Mouse (Mus musculus): ENCODE data around the gene Hnrnpul1.
"Not testable (repeated sequence)": the region's sequence is repeated elsewhere in the genome, so short reads cannot be mapped to it uniquely, and the experiment has no call there.

The Hnrnpul1 gene

DNA sequence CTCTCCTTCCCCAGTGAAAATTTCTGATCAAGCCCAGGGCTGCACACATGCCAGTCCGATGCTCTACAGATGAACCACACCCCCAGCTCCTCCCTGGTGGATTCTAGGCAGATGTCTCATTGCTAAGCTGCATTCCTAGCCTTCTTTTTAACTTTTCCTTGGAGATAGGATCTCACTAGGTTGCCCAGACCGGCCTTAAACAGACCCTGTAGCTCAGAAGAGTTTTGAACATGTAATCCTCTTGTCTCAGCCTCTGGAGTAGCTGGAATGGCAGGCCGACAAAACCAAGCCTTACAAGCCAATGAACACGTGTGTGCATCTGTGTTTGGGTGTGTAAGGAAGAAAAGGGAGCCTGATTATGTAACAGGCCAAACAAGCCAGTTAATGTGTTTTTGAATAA is 26.2 kb upstream of the Hnrnpul1 start:
- no peak for DNase-seq (ENCODE audit: low read depth, low spot score)

DNA sequence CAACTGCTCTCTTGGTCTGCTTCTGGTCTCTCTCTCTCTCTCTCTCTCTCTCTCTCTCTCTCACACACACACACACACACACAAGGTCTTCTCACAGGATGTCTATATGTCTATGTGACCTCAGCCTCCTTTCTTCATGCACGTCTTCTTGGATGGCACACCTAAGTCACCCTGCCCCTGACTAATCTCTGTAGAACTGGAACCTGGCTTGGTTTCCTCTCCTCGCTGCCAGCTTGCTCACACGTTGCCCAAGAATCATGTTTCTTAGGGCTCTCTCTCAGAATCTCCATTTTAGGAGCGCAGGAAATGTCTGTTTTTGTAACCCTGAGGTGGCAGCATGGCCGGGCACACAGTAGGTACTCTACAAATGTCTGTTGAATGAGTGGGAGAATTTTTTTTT is 25.5 kb upstream of the Hnrnpul1 start:
- no peak for DNase-seq (ENCODE audit: low read depth, low spot score)

DNA sequence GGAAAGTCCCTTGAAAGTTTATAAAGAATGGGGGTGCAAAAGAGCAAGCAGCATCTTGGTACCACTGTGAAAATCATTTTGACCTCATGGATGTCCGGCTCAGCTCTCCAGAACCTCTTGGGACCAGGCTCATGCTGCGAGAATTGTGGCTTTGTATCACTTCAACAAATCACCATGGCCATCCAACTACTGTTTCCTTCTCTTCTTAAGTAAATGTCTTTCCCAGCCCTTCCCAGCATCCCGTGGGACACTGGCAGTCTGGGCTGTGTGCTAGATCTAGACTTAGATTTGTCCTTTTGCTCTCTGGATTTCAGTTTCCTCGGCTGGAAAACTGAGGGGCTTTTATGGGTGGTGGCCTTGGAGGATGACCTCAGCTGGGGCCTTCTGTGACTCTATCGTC is 13.7 kb upstream of the Hnrnpul1 start:
- DNase-seq (ENCODE audit: low read depth, low spot score): no peak

DNA sequence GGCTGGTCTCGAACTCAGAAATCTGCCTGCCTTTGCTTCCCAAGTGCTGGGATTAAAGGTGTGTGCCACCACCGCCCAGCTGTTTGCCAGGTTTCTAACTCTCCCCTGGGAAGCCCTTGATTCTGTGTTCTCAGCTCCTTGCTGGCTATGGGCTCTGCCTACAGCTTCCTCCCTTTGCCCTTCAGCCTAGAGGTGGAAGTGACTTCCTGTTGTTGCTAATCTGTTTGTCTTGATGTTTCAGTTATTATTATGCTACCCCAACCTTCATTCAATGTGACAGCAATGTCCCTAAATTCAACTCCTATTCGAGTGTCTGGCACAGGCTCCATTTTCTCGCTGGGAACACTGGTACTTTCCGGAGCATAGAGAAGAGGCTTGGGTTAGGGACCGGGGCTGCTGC is 11.6 kb upstream of the Hnrnpul1 start:
- no peak for DNase-seq (ENCODE audit: low read depth, low spot score)

DNA sequence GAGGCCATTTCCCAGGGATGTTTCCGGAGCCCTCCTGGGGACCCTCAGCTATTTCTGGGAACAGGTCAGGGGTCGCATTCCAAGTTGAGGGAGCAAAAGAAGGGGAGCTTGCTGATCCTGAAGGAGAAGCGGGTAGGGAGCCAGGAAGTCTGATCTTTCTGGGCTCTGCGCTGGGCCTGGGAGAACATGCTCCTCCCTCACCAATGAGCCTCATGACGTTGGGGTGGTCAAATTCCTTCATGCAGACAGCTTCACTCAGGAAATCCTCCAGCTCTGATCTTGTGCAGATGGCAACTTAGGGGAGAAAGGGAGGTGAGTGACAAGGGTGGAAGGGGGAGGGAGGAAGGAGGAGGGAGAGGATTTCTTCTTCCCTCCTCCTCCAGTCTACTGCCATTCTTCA is 9.7 kb upstream of the Hnrnpul1 start:
- no peak for DNase-seq (ENCODE audit: low read depth, low spot score)

DNA sequence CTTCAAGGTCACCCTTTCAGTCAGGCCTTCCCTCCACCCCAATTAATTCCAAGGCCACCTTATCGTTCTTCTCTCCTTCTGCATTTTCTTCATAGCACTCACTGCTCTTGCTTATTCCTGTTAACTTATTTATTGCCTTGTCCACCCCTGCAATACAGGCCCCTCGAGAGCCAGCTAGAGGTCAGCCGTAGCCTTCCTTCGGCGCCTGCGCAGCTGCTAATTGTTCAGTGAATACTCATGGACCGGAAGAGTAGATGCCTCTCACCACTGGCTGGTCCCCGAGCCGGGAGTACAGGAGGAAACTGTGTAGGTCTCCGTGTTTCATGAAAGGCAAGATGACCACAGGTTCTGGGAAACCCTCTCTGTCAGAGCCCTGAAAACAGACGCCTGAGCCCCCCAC is 9.1 kb upstream of the Hnrnpul1 start:
- DNase-seq (ENCODE audit: low read depth, low spot score): no peak

DNA sequence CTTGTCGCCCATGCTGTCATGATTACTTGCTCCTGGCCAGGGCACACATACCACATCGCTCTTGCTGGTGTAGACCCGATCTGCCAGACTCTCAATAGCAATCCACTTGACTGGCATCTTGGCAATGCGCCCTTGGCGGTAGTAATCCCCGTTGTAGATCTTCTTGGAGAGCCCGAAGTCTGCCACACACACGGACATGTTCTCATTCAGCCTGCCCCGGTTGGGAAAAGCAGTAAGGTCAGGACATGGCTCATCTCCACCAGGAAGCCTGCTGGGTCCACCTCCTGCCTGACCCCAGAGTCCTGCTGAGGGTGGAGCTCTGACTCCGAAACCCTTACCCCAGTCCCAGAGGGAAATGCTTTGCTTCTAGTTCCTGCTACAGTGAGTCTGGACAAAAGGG is 6.8 kb upstream of the Hnrnpul1 start:
- DNase-seq (ENCODE audit: low read depth, low spot score): no peak

DNA sequence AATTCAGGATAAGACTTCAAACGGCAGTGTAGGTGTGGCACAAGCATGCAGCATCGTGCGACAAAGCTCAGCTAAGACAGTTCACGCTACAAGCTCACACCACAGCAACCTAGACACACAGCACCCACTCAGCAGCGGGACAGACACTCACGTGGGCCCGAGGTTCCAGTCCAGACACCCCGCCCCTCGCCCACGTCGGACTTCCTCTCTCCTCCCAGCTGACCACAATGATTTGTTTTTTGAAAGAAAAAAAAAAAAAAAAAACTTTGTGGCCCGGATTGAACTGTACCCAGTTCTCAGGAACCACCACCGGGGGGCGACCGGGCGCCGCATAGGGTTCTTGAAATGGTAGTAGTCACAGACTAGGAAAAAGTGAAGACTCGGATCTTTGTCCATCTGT is 1.5 kb upstream of the Hnrnpul1 start:
- DNase-seq (ENCODE audit: low read depth, low spot score): peak; percentile 67

DNA sequence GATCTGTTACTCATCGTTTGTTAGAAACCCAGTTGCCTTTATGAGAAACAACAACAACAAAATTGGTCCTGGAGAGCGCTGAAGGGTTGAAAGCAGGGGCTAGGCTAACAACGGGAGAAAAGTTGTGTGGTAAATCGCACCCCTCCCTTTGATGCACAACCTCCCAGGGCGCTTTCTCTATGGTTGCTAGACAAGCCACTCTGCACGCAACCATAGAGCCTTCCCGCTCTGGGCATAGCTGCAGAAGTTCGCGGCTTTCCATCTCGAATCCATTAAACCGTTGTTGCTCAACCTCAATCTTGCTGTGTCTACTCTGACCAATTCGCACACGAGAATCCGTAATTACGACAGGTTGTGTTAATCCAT is 894 bp upstream of the Hnrnpul1 start:
- DNase-seq (ENCODE audit: low read depth, low spot score): no peak

DNA sequence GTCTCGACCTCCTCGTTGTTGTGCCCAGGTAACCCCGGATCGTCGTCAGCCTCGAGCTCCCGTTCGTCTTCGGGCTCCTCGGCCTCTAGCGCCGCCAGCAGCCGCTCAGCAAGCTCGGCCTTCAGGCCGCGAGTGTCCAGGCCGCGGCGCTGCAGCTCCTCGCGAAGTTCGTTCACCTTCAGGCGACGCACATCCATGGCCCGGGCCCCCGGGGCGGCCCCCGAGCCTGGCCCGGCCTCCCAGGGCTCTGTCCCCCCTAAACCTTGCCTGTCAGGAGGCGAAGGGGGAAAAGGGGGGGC is 169 bp downstream of the Hnrnpul1 start:
- DNase-seq (ENCODE audit: low read depth, low spot score): no peak

DNA sequence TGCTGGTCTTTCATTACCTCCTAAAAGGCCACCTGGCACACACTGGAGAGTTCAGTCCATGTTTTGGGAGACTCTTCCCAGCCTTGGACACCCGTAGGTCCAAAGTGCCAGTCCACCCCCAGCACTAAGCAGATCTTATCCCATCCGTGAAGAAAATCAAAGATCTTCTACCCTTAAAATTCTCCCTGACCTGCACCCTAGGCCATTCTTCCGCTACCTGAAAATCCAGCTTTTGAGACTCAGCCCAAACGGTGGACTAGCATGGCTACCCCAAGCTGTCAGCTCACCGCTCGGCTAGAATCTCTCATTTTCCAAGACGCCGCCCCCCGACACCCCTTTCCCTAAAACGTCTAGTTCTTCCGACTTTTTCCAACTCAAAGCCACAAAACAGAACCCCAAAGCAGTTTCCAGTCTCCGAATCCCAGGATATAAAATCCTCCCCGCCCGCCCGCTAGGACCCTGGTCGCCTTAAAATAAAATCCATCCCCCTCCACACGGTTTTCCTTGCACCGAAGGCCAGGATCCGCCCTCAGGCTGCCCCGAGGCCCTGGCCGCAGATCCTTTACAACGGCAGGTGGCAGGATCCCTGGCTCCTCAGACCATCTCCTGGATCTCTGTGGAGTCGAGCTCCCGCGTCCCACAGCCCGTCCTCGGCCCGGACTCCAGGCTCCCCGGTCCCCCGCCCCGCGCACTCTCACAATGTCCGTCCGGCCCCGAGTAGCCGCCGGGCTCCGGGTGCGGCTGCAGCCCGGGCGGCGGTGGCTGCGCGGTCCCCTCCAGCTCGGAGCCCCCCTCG is 716 bp downstream of the Hnrnpul1 start:
- DNase-seq (ENCODE audit: low read depth, low spot score): no peak

DNA sequence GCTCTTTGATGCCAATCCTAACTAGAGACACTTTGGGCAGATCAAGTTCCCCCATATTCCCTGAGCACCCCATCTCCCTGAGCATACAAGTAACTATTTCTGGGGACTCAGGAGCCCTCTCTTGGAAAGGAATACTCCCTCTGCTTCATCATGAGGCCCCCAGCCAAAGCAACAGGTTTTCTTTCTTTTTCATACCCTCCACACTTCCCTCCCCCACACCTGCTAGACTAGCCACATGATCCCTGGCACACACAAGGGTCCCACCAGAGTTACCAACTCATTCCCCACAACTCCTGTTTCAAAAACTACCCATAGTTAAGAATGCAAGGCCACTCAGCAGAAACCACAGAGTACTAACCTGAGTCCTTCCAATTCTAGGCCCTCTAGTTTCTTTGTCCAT is 1.5 kb downstream of the Hnrnpul1 start:
- DNase-seq (ENCODE audit: low read depth, low spot score): no peak

DNA sequence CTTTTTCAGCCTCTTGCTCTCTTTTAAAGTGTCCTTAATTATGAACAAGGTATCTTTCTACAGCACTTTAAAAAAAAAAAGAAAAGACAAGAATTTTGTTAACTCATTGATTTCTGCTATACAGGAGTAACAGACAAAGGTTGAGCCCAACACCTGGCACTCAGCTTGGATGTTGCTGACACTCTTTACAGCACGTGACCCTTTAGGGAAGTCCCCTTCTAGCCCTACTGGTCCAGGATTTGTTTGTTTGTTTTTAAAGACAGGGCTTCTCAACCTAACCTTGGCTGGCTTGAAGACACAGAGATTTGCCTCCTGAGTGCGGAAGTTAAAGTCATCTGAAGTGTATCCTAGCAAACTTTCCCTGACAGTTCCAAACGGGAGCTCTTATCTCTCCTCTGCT is 7.7 kb downstream of the Hnrnpul1 start:
- DNase-seq (ENCODE audit: low read depth, low spot score): no peak

DNA sequence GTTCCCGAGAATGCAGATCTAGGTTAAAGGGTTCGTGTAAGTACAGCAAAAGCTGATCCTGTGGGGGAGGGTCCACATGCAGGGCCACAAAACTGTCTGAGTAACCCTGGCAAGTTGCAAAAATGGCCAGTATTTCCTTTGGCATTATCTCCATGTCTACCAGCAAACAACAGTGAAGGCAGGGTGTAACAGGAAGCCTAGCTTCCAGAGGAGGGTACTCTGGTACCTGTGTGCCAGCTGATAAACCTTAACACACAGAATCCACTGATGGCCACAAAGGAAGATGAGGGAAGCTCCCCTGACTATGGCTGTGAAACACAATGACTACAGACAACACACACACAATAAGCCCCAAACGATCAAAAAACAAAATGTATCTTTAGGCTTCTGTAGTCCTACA is 16.3 kb downstream of the Hnrnpul1 start:
- no peak for DNase-seq (ENCODE audit: low read depth, low spot score)

DNA sequence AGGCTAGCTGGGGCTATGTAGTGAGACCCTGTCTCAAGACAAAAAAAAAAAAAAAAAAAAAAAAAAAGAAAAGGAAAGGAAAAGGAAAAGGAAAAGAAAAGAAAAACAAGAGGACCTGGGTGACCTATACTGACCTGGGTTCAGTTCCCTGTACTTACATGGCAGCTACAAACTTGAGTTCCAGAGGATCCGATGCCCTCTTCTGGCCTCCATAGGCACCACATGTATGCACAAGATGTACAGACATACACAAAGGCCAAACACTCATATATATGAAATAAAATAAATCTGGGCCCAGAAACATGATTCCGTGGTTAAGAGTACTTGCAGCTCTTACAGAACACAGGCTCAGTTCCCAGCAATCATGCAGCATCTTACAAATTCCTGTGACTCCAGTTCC is 17.6 kb downstream of the Hnrnpul1 start:
- no peak for DNase-seq (ENCODE audit: low read depth, low spot score)

DNA sequence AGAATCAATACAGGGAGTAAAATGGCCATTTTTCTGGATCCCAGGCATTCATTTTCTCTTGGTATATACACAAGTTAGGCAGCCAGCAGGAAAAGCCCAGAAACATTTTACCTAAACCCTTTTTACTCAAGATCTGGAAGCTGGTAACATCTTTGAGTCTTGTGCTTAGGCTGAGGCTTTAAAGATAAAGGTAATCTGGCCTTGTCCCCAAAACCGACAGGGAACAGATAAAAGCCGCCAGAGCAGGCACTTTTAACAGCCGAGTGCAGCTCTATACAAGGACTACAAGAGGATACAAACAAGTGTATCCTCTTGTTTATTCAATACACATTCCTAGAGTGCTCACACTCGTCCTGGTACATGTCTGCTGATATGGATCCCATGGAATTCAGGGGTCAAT is 19.6 kb downstream of the Hnrnpul1 start:
- no peak for DNase-seq (ENCODE audit: low read depth, low spot score)

DNA sequence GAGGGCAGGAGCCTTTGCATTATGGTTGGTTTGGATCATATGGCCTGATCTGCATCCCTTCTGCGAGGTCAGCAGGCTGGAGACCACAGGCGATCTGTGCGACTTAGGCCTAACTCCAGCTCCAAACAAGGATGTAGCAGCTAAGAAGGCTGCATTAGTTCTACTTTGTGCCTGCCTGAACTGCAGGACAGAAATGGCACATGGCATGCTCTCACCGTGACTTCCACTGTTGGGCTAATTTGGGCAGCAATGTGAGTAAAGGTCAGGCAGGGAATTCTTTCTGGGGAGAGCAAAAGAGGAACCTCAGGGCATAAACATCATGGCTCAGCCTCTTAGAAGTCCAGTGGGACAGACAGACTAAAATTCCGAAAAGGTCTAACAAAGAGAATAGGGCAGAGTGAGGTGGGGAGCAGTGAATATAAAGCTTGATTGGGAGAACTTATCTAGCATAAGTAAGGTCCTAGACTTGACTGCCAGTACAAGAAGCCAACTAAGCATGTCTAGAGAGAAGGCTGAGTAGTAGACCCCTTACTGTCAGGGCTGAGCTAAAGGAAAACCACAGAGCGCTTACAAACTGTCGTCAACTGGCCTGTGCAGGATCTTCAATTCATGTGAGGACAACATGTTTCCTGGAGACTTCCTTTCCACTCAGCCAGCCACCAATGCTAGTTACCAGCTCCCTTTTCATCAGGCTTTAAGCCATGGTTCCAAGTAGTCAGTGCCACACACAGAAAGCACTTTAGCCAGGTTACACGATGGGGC is 23.1 kb downstream of the Hnrnpul1 start:
- DNase-seq (ENCODE audit: low read depth, low spot score): no peak

DNA sequence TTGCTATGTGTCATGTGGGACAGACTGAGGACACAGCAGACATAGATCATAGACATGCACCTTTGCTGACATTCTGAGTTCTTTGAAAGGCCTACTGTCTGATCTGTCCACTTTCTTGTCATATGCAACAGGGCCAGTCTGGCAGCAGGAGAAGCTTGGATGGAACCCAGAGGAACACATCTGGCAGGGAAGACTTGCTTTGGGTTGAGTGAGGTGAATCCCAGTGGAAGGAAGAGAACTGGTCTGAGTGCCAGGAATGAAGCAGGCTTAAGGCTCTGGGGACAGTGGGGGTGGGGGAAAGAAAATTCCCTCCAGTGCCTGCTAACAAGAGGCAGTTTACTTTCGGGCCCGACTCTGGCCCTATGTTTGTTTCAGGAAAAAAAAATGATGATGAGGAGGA is 24.7 kb downstream of the Hnrnpul1 start:
- no peak for DNase-seq (ENCODE audit: low read depth, low spot score)

DNA sequence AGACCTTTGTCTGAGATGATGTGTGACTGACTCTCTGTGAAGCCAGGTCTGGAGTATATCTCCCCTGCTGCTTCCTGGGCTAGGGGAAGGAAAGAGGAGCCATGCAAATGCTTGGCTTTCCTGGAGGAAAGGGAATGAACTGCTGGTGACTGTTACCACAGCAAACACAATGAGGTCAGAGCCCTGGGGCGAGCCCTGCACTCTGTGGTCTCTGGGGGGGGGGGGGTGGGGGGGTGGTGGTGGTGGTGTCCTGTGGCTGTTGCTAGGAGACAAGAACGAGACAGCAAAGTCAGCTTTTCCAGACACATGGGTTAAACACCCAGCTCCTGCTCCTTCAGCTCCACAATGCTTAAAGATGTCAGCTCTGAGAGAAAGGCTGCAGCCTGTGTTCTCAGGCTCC is 25.2 kb downstream of the Hnrnpul1 start:
- DNase-seq (ENCODE audit: low read depth, low spot score): no peak

DNA sequence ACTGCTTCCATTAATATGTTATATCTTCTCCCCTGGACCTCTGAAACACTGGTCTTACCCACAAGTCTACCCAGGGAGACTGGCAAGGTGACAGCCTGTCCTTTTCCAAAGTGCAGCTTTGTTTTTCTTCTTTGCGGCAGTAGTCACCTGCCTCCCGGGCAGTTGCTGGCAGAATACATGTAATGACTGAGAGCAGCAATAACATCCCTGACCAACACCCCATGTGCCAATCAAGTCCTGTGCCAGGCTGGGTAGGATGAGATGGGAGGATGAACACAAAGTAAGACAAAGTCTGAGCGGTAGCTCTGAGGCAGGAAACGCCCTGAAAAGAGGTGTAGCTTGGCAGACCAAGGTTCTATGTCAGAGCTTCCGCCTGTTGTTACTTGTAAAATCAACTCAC is 26.8 kb downstream of the Hnrnpul1 start:
- no peak for DNase-seq (ENCODE audit: low read depth, low spot score)

DNA sequence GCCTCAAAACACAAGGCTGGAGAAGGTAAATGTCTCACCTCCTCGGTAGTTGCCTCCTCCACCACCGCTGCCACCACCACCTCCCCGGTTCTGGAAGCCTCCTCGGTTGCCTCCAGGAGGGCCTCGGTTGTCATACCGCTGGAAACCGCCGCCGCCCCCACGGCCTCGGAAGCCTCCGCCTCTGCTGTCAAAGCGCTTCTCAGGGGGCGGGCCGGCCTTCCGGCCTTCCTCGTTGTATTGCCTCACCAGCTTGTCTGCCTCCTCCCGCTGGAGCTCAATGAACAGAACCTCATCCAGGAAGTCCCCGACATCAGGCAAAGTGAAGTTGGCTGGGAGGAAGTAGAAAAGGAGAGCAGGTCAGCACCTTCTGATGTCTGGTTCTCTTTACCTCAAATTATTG is 28.7 kb downstream of the Hnrnpul1 start:
- DNase-seq (ENCODE audit: low read depth, low spot score): no peak

DNA sequence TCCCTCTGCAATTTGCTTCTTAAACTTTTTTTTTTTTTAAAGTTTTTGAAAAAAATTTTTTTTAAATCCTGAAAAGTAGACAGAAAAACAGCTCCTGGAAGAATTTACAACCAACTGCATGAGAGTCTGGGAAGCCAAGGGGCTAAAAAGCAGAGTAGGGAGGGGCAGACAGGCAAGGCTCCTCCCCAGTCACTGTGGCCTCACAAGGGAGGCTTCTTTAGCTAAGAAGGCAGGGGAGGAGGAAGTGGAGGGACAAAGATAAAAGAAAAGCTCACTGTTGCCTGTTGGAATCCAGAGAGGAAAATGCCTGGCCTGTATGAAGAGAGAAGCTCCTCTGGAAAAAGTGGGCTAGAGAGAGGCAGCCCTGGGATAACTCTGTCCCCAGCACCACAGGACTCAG is 32.8 kb downstream of the Hnrnpul1 start:
- not testable (repeated sequence) for DNase-seq (ENCODE audit: low read depth, low spot score)

DNA sequence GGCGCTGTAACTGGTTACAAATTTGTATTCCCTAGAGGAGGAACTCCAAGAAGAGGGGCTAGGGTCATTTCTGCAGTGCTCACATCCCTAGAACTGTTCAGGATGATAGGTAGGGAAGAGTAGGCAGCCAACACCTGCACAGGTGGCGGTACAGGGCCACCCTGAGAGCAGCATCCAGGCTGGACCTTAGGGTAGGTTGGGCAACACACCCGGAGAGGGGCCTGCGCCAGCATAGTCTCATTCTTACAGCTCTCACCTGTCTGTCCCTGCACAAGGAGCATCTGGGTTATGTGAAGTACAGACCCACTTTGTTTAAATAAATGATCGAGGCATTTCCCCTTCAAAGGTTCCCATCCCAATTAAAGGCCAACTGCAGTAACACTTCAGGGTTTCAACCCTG is 33.8 kb downstream of the Hnrnpul1 start:
- DNase-seq (ENCODE audit: low read depth, low spot score): no peak
